Mouse (Mus musculus) limb, embryonic 11.5 days (tissue): ENCODE data around the gene Alkbh3. TPM values are rescaled to one million over a fixed set of nuclear protein-coding genes. Genes with fewer than 3 reads are reported as not detected.

ENCODE experiments used
- ATAC-seq: fragments of 200-750 bp; cut with Nextera tagmentation; 2 replicates; pipeline ENCODE4 v1.8.0; 2017; ENCODE audit warnings: low read depth; ENCODE audit not compliant: insufficient number of reproducible peaks, low FRiP score, low TSS enrichment
- DNase-seq: peaks from one replicate; pipeline ENCODE4 v3.0.0-alpha.2; 2015; ENCODE audit warnings: low spot score
- H3K27ac ChIP-seq: fragments of 300-500 bp; sonication (generic); replicated peaks from 2 replicates; pipeline ENCODE4 v1.5.1; 2014; ENCODE audit warnings: low read depth, mild to moderate bottlenecking, low read length
- H3K27me3 ChIP-seq: fragments of 300-500 bp; sonication (generic); 2 replicates; pipeline ENCODE4 v1.6.1; 2014; ENCODE audit warnings: mild to moderate bottlenecking, low read length, mixed read lengths; ENCODE audit not compliant: control insufficient read depth, insufficient read depth
- H3K36me3 ChIP-seq: fragments of 300-500 bp; sonication (generic); 2 replicates; pipeline ENCODE4 v1.6.1; 2014; ENCODE audit warnings: mild to moderate bottlenecking, low read length, moderate library complexity, mixed read lengths; ENCODE audit not compliant: control insufficient read depth, insufficient read depth
- H3K4me1 ChIP-seq: fragments of 300-500 bp; sonication (generic); 2 replicates; pipeline ENCODE4 v1.6.1; 2014; ENCODE audit warnings: low read length, mixed read lengths; ENCODE audit not compliant: control insufficient read depth, insufficient read depth
- H3K4me2 ChIP-seq: fragments of 300-500 bp; sonication (generic); 2 replicates; pipeline ENCODE4 v1.6.1; 2014; ENCODE audit warnings: low read depth, mild to moderate bottlenecking, moderate library complexity; ENCODE audit not compliant: severe bottlenecking
- H3K4me3 ChIP-seq: fragments of 300-500 bp; sonication (generic); 2 replicates; pipeline ENCODE4 v1.5.1; 2014; ENCODE audit warnings: low read depth, low read length
- H3K9ac ChIP-seq: fragments of 300-500 bp; sonication (generic); 2 replicates; pipeline ENCODE4 v1.6.1; 2014; ENCODE audit warnings: mild to moderate bottlenecking, low read length
- H3K9me3 ChIP-seq: fragments of 300-500 bp; sonication (generic); 2 replicates; pipeline ENCODE4 v1.6.1; 2016; ENCODE audit warnings: low read length; ENCODE audit not compliant: control insufficient read depth
- WGBS: fragments of 180-500 bp; shearing (Covaris S2); extraction: QIAGEN DNeasy Blood & Tissue Kit; methylation state at CpG from one replicate; pipeline ENCODE4 v1.1.7; 2014; 5-methylcytosine and 5-hydroxymethylcytosine counted together
- polyA plus RNA-seq: library from polyadenylated mRNA; unstranded; fragments of >200 nt; fragmentation: Nextera tagmentation; extraction: Ambion mirVana; gene quantifications from 2 replicates; pipeline ENCODE4 v1.2.1, GENCODE M21; 2014

The Alkbh3 gene
- polyA plus RNA-seq, 1 experiment from 2014 or later: 58.2 TPM

DNA sequence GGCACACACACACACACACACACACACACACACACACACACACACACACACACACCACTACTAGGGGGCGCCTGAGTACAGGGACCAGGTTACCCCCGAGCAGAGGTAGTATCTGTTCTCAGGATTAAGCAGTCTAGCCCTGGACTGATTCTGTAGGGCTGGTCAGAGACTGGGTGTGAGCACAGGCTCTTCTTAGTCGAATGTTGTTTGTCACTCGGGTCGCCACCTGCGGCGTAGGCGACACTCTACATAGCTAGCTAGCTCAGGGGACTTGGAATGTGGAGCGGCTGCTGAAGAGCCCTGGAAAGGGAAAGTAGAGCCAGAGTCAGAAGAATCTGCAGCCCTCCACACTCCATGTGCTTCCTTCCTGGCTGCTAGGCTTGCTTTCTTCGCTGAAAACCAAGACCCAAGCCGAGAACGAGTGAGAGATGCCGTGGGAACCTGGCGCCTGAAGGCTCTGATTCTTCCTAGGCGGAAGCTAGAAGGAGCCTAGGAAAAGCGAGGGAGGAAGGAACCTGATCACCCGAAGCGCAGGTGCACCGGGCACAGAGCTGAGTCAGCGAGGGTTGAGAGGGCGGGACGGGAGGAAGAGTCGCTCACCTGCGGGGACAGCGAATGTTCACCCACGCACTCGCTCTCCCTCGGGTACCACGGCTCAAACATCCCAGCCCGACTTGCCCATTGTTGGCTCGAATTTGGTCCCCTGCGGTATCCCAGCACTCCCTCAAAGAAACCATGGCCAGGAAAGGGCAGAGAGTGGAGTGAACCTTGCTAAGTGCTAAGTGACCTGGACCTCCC is 55.6 kb downstream of the Alkbh3 start:
- no peaks in the 10 kb centered on the region for H3K36me3 ChIP-seq
- peak overlapping the region; percentile 46 for H3K4me3 ChIP-seq
- 1% methylated on average over 32 of the region's 32 CpGs for WGBS
- no peak overlapping the region for H3K9ac ChIP-seq
- DNase-seq (peak; percentile 39), ATAC-seq (no peak)
- H3K27ac ChIP-seq: no peak overlapping the region
- peaks cover 51% of the 10 kb centered on the region for H3K27me3 ChIP-seq
- H3K4me2 ChIP-seq: peak overlapping the region; percentile 97
- no peaks in the 10 kb centered on the region; the same call in 1 of the 2 replicates for H3K9me3 ChIP-seq
- peaks cover 14% of the 10 kb centered on the region for H3K4me1 ChIP-seq

DNA sequence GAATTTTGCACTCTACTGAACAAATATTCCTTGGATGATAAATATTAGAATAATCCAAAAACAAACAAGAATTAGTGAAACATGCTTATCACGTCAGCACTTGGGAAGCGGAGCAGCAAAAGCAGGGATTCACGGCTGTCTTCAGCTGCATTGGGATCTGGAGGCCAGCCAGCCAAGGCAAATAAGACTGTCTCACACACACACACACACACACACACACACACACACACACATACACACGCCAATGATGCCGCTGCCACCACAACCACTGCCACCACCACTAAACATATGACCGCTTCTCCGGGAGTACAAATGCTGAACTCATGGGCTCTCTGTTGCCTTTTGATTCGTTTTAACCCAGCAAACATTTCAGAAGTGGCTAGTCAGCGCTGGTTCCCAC is 56.9 kb downstream of the Alkbh3 start:
- Histone ChIP-seq H3K4me2 (no peak overlapping the region), H3K27me3 (peaks cover 51% of the 10 kb centered on the region), H3K27ac (no peak overlapping the region), H3K4me3 (no peak overlapping the region), H3K4me1 (peaks cover 14% of the 10 kb centered on the region), H3K36me3 (no peaks in the 10 kb centered on the region), H3K9ac (no peak overlapping the region), H3K9me3 (no peaks in the 10 kb centered on the region; the same call in 1 of the 2 replicates)
- no peak for DNase-seq
- 84% methylated on average over 9 of the region's 9 CpGs for WGBS
- ATAC-seq: no peak

DNA sequence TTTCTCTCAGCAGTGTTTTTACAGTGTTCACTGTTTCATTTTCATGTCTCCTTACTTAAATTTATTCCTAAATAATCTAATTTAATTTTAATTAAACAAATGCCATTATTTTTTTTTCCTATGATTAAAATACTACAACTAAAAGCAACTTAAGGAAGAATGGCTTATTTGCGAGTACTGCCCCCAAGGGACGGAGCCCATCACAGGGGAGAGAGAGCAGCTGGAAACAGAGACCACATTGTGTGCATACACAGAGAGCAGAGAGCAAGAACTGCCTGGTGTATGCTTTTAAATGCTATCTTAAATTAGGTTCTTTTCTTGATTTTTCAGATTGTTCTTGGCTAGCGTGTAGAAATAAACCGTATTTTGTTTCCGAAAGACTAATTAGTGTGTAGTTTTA is 63.6 kb downstream of the Alkbh3 start:
- H3K9ac ChIP-seq: no peak overlapping the region
- DNase-seq (no peak), ATAC-seq (no peak)
- 75% methylated on average over 5 of the region's 5 CpGs for WGBS
- no peak overlapping the region for H3K4me3 ChIP-seq
- no peaks in the 10 kb centered on the region for H3K9me3 ChIP-seq
- H3K4me2 ChIP-seq: no peak overlapping the region
- H3K4me1 ChIP-seq: no peaks in the 10 kb centered on the region
- H3K27me3 ChIP-seq: no peaks in the 10 kb centered on the region
- no peaks in the 10 kb centered on the region for H3K36me3 ChIP-seq
- no peak overlapping the region for H3K27ac ChIP-seq

DNA sequence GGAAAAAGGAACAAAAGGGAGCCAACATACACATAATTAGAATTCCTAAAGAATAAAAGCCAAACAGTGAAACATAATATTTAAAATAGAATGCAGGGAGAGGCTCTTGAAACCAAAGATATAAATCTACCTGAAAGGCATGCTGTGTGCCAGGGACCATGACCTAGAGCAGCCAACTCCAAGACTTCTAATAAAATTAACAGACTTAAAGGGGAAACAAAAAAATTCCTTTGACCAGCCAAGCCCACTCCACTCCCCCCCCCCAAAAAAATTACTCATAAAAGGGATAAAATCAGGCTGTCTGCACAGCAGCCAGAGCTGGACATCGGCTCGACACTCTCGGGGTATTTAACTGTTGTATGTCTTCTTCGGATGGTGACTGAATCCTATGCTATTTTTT is 65.8 kb downstream of the Alkbh3 start:
- DNase-seq: no peak
- Histone ChIP-seq H3K4me3 (no peak overlapping the region), H3K4me1 (no peaks in the 10 kb centered on the region), H3K27ac (no peak overlapping the region), H3K9me3 (no peaks in the 10 kb centered on the region), H3K27me3 (no peaks in the 10 kb centered on the region), H3K36me3 (no peaks in the 10 kb centered on the region), H3K9ac (no peak overlapping the region), H3K4me2 (no peak overlapping the region)
- WGBS: 93% methylated on average over 4 of the region's 4 CpGs
- no peak for ATAC-seq

DNA sequence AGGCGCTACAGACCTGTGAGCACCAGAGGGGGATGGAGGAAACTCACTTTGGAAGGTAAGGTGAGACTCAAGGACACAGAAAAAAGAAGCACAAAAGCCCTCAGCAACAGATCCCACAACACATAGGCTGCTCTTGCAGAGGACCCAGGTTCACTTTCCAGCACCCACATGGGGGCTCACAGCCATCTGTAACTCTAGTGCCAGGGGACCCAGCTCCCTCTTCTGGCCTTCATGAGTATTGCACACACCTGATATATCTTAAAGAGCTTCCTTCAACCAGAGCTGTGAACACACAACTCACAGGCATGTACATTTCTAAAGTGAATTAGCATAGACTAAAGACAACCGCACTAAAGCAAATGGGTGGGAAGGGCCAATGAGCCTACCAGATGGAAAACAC is 66.5 kb downstream of the Alkbh3 start:
- Histone ChIP-seq H3K9ac (no peak overlapping the region), H3K27me3 (no peaks in the 10 kb centered on the region), H3K36me3 (no peaks in the 10 kb centered on the region), H3K9me3 (no peaks in the 10 kb centered on the region), H3K4me3 (no peak overlapping the region), H3K4me2 (no peak overlapping the region), H3K27ac (no peak overlapping the region), H3K4me1 (no peaks in the 10 kb centered on the region)
- no peak for DNase-seq
- no peak for ATAC-seq
- WGBS: 82% methylated on average over 2 of the region's 2 CpGs

DNA sequence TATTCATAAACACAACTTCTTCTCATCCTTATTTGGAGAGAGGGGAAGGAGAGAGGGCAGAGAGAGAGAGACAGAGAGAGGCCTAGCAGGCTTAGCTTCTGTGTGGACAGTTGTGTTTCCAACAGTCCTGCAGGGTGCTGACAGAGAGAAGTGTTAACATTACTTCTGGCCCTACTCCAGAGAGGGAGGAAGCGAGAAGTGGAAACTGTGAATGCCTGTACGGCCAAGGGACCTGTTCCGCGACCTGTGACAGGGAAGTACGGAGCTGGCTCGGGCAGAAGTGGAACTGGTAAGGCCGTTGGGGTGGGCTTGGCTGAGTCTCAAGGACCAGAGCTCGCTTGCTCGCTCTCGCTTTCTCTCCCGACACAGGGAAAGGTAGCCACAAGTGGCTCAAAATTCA is 68.9 kb downstream of the Alkbh3 start:
- ATAC-seq (no peak), DNase-seq (no peak)
- Histone ChIP-seq H3K9ac (no peak overlapping the region), H3K9me3 (no peaks in the 10 kb centered on the region), H3K36me3 (no peaks in the 10 kb centered on the region), H3K27me3 (no peaks in the 10 kb centered on the region), H3K4me3 (no peak overlapping the region), H3K4me1 (no peaks in the 10 kb centered on the region), H3K4me2 (no peak overlapping the region), H3K27ac (no peak overlapping the region)
- 89% methylated on average over 11 of the region's 11 CpGs for WGBS

DNA sequence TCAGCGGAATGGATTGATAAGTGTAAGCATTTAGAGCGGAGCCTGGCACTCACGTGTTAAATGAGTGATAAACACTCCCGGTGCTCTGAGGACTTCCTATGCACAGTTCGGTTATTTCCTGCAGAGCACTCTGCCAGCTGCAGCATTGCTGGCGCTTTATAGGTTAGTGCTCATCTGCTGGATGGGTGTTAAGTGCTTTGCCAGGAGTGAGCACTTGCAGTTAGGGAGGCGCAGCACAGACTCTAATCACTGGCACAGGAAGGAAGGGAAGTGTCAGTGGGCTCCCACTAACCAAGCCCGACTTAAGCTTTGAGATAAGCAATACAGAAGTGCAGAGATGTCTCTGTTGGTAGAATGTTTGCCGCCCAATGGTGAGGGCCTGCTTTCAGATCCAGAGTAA is 72.1 kb downstream of the Alkbh3 start:
- Histone ChIP-seq H3K36me3 (no peaks in the 10 kb centered on the region), H3K27me3 (no peaks in the 10 kb centered on the region), H3K9ac (no peak overlapping the region), H3K4me1 (no peaks in the 10 kb centered on the region), H3K9me3 (no peaks in the 10 kb centered on the region), H3K27ac (no peak overlapping the region), H3K4me3 (no peak overlapping the region), H3K4me2 (no peak overlapping the region)
- DNase-seq (no peak), ATAC-seq (no peak)
- 65% methylated on average over 9 of the region's 9 CpGs for WGBS
